ENCODE assay signal across 11 mouse cellular contexts in the genomic region with DNA sequence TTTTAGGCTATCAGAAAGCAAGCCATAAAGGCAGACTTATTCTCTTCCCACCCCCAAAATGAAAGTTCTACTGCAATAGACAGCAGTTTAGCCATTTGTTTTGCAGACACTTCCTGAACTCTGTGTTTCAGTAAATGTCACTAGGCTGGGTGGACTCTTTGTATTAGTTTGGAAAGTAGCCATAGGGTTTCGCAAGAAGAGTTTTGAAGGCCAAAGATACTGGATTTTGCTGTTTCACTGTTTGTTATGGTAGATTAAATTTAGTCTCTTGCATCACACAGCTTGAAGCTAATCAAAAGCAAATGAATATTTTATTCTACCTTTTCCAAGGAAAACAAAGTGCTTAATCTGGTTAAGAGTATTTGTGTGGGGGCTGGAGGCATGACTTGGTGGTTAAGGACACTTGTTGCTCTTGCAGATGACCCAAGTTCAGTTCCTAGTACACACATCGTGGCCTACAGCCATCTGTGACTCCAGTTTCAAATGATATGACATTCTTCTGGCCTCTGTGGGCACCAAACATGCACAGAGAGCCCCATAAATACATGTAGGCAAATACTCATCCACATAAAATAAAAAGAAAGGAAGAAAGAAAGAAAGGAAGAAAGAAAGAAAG. TPM values are rescaled to one million over a fixed set of nuclear protein-coding genes. Genes with fewer than 3 reads are reported as not detected.
DNase-seq lines count a peak whose midpoint lies in the region; ATAC-seq and TF ChIP-seq lines count a peak whose summit lies in the region.
"Had no signal": no experiment of that assay in that cellular context is flagged by ENCODE, and none has a peak within 500 bp of the region (broad histone marks: within the 10 kb centered on the region; RNA-seq: fewer than 3 reads in every experiment).

No protein-coding gene starts in this region.

- H3K36me3 ChIP-seq in testis, adult 2 months (ENCODE audit: control insufficient read depth, insufficient read depth, low read length), result no peaks in the 10 kb centered on the region
- no peaks in the 10 kb centered on the region for H3K36me3 ChIP-seq in liver, embryonic 15.5 days (replicated peaks)
- no peaks in the 10 kb centered on the region for H3K36me3 ChIP-seq in forebrain, embryonic 13.5 days (ENCODE audit: poor library complexity, severe bottlenecking)
- no peaks in the 10 kb centered on the region for H3K36me3 ChIP-seq in hindbrain, embryonic 13.5 days
- H3K36me3 ChIP-seq: midbrain, embryonic 13.5 days had no signal

- H3K4me2 ChIP-seq in liver, embryonic 15.5 days, result no peak overlapping the region
- H3K4me2 ChIP-seq in forebrain, embryonic 13.5 days, result no peak overlapping the region
- no peak overlapping the region for H3K4me2 ChIP-seq in hindbrain, embryonic 13.5 days
- H3K4me2 ChIP-seq: midbrain, embryonic 13.5 days had no signal

- peak overlapping the region; percentile 50 for H3K27ac ChIP-seq in testis, adult 2 months (ENCODE audit: control insufficient read depth, insufficient read depth, low read depth, low read length)
- H3K27ac ChIP-seq in liver, embryonic 15.5 days (replicated peaks), result peak overlapping the region; percentile 48
- H3K27ac ChIP-seq in forebrain, embryonic 13.5 days, result no peak overlapping the region
- H3K27ac ChIP-seq in hindbrain, embryonic 13.5 days, result no peak overlapping the region
- H3K27ac ChIP-seq: midbrain, embryonic 13.5 days had no signal

- no peak overlapping the region for H3K9ac ChIP-seq in liver, embryonic 15.5 days
- no peak overlapping the region for H3K9ac ChIP-seq in forebrain, embryonic 13.5 days
- no peak overlapping the region for H3K9ac ChIP-seq in hindbrain, embryonic 13.5 days
- H3K9ac ChIP-seq: midbrain, embryonic 13.5 days had no signal

- no peak for TF ChIP-seq POLR2A in testis, adult 2 months (IDR thresholded peaks at IDR 0.05; ENCODE audit: control insufficient read depth, low read depth, low read length)

- no peaks in the 10 kb centered on the region for H3K27me3 ChIP-seq in testis, adult 2 months (ENCODE audit: control insufficient read depth, insufficient read depth, low read length)
- no peaks in the 10 kb centered on the region for H3K27me3 ChIP-seq in liver, embryonic 15.5 days
- no peaks in the 10 kb centered on the region for H3K27me3 ChIP-seq in forebrain, embryonic 13.5 days
- no peaks in the 10 kb centered on the region for H3K27me3 ChIP-seq in hindbrain, embryonic 13.5 days
- H3K27me3 ChIP-seq: midbrain, embryonic 13.5 days had no signal

- H3K4me3 ChIP-seq in testis, adult 2 months (ENCODE audit: control insufficient read depth, low read depth, low read length), result no peak overlapping the region
- no peak overlapping the region for H3K4me3 ChIP-seq in liver, embryonic 15.5 days (replicated peaks)
- H3K4me3 ChIP-seq in forebrain, embryonic 13.5 days, result no peak overlapping the region
- no peak overlapping the region for H3K4me3 ChIP-seq in hindbrain, embryonic 13.5 days
- H3K4me3 ChIP-seq: midbrain, embryonic 13.5 days had no signal

- peak; percentile 73 for DNase-seq in gastrocnemius, adult 18-20 months (ENCODE audit: low spot score)
- no peak for DNase-seq in gastrocnemius, postnatal 14 days
- DNase-seq in testis, postnatal 14 days (ENCODE audit: low spot score), result no peak
- DNase-seq in cerebellum, adult 11 months, result no peak
- DNase-seq: cerebellum, adult 8-10 months; kidney, adult 18-20 months had no signal

- TF ChIP-seq CTCF in testis, adult 2 months (IDR thresholded peaks at IDR 0.05; ENCODE audit: control insufficient read depth, insufficient read depth, insufficient replicate concordance, low read depth, low read length), result no peak

- ATAC-seq in liver, embryonic 15.5 days (ENCODE audit: insufficient read depth), result peak; percentile 28; the same call in 1 of the 2 replicates
- no peak for ATAC-seq in forebrain, embryonic 13.5 days
- ATAC-seq in hindbrain, embryonic 13.5 days (ENCODE audit: low FRiP score), result no peak
- ATAC-seq: midbrain, embryonic 13.5 days had no signal

- WGBS in liver, embryonic 15.5 days (ENCODE audit: insufficient replicate concordance), result 48% methylated on average over 2 of the region's 2 CpGs
- WGBS in forebrain, embryonic 13.5 days, result 84% methylated on average over 2 of the region's 2 CpGs
- 73% methylated on average over 2 of the region's 2 CpGs for WGBS in hindbrain, embryonic 13.5 days

- H3K4me1 ChIP-seq in testis, adult 2 months (ENCODE audit: control insufficient read depth, insufficient read depth, low read length), result peaks cover 5% of the 10 kb centered on the region
- H3K4me1 ChIP-seq in liver, embryonic 15.5 days (replicated peaks), result no peaks in the 10 kb centered on the region
- no peaks in the 10 kb centered on the region for H3K4me1 ChIP-seq in forebrain, embryonic 13.5 days
- H3K4me1 ChIP-seq in hindbrain, embryonic 13.5 days (replicated peaks), result no peaks in the 10 kb centered on the region
- H3K4me1 ChIP-seq: midbrain, embryonic 13.5 days had no signal

- H3K9me3 ChIP-seq in liver, embryonic 15.5 days (replicated peaks), result no peaks in the 10 kb centered on the region
- no peaks in the 10 kb centered on the region for H3K9me3 ChIP-seq in forebrain, embryonic 13.5 days (replicated peaks)
- H3K9me3 ChIP-seq in hindbrain, embryonic 13.5 days, result no peaks in the 10 kb centered on the region
- H3K9me3 ChIP-seq: midbrain, embryonic 13.5 days had no signal

- intact Hi-C loops in gastrocnemius, postnatal 14 days (cut with DNase I; ENCODE audit: low total_unique reads), result no loop called here

RNA-seq across cellular contexts. Expression of a gene that starts 11.3 kb away (rescaled TPM):
- 1 to 10 TPM in 1 of 2 experiments, under 1 TPM in 1; 0.75 to 1.9 TPM for total RNA-seq in gastrocnemius, adult 18-20 months (2021)
- total RNA-seq in gastrocnemius, postnatal 14 days (2021), result under 1 TPM; 0.08 to 0.29 TPM
- 8.7 and 9.6 TPM in 2 replicates for polyA plus RNA-seq in testis, adult 2 months (2012; rRNA removed)
- polyA plus RNA-seq in liver, embryonic 15.5 days (2015; fragmentation: Nextera tagmentation; extraction: Ambion mirVana), result 1.0 and 2.9 TPM in 2 replicates
- polyA plus RNA-seq in forebrain, embryonic 13.5 days (2015; fragmentation: Nextera tagmentation; extraction: Ambion mirVana), result not detected in 2 replicates
- polyA plus RNA-seq in hindbrain, embryonic 13.5 days (2015; fragmentation: Nextera tagmentation; extraction: Ambion mirVana), result 0.04 and 0.23 TPM in 2 replicates

Comparison
In these comparisons a context has a peak if more than half of its experiments do, and no peak if none do; other contexts are left out.
1. H3K27ac ChIP-seq: peak in testis, adult 2 months (single experiment) and liver, embryonic 15.5 days (single experiment); none in forebrain, embryonic 13.5 days (single experiment) and hindbrain, embryonic 13.5 days (single experiment).